Mouse (Mus musculus) neural tube, embryonic 10.5 days (tissue): ENCODE measurements at regions not wholly inside any gene's neighbourhood (a gene's known extent, or its start where the extent isn't known, plus 50 kb on each side); places are given as distances from the start of the nearest gene placed in this dataset.

ENCODE experiments used
- DNase-seq: peaks from one replicate; pipeline ENCODE4 v3.0.0-alpha.2; 2017; ENCODE audit warnings: low spot score; ENCODE audit errors: extremely low spot score

DNA sequence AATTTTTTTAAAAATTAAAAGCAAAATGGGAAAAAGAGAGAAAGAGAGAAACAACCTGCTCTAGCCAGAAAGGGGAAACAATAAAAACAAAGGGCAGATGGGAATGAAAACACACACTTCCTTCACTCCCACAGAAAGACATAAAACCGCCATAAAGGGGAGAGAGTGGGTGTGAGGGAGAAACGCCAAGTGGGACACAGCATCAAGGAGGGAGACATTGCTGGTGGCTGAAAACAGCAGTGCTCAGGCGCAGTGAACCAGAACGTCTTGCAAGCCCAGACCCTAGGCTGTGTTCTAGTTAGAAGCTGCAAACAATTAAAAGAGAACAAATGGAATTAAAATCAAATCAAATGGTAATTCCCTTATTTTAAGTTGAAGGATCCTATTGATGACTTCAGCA, 245.1 kb downstream of the Ube2cbp start:
- DNase-seq = no peak

DNA sequence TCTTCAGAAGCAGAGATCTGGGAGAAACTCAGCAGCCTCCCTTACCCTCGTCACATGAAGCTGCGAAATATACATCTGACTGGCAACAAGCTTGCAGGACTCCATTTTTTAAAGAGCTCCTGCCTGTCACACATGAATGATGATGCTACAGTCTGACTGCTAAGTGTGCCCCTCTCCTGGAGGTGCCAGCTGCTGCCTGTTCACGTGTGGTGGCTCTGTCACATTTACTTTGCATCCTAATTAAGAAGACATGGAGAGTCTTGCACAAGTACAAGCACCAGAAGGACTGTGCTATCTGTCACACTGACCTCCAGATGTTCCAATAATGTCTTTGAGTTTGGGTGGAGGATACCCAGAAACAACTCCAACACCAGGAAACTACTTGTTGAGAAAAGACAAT, 240.2 kb downstream of the Ube2cbp start:
- no peak for DNase-seq

DNA sequence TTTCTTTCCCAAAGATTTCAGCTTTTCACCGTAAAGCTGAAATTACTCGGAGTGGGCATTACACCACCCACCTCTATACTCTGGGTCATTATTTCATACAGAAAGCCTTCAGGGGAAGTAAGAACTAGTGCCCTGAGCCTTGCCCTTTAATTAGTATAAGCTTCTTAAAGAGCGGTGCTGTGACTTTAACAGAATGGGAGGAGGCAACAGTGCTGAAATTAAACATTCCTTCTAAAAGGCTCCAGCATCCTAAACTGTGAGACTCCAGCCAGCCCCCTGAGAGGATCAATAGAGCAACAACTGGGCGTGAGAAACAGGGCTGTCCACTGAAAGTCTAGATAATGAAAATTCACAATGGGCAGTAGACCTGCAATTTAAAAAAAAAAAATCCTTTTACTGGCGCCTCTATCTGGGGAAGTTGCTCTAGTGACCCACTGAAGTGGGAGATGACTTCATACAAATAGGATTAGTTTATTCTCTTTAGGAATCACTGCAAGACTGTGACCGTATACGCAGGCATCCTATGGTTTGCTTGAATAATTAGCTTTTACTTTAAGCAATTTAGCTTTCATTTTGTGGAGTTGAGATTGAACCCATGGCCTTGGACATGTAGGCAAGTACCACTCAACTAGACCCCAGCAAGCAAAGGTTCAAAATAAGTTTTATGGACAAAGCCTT, 233.9 kb downstream of the Ube2cbp start:
- DNase-seq = no peak

DNA sequence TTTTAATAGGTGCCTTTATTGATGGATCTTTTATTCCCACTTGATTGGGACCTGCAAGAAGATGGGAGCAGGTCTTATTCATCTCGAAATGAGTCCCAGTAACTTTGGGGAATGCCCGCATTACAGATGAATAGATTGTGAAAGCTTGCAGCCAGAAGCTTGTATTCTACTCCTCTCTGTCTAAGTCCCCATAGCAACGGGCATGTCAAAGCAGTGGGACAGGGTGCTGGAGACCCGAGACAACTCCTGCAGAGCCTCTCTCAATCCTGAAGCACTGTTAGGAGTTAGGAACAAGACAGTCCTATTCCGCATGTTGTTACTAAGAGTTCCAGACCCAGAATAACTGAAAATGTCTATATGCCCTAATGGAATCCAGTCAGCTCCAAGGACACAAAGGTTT, 233.1 kb downstream of the Ube2cbp start:
- DNase-seq = no peak

DNA sequence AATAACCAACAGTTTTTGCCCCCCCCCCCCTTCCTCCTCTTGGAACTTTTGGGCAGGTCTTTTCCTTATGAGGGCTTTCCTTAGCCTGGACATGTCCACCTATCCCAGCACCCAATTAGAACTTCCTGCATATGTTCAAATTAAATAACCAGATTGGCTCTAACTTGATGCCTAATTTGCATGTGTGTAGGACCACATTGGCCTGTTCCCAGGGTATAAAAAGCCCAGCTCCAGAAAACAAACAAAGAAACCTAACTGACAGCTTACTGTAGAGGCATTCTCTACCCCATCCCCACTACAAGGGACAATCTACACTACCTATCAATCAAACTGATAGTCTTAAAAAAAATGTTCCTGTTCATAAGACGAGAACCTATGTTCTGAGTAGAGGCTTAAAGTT, 232.6 kb downstream of the Ube2cbp start:
- DNase-seq = no peak

DNA sequence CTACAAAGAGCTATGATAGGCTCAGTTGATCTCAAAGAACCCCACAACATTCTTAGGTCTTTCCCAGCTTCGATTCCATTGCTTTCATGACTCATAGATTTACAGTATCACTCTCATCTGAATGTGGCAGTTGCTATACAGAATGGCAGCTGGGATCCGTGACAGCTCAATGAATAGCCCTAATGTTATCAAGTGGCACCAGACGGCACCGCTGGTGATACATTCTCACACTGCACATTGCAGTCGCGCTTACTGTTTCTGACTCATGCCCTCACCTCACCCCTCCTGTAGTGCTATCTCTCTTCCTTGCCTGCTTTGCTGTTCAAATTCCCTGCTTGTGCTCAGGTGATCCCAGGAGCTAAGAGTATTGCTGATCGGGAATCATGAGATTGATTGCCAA, 231.0 kb downstream of the Ube2cbp start:
- DNase-seq = no peak

DNA sequence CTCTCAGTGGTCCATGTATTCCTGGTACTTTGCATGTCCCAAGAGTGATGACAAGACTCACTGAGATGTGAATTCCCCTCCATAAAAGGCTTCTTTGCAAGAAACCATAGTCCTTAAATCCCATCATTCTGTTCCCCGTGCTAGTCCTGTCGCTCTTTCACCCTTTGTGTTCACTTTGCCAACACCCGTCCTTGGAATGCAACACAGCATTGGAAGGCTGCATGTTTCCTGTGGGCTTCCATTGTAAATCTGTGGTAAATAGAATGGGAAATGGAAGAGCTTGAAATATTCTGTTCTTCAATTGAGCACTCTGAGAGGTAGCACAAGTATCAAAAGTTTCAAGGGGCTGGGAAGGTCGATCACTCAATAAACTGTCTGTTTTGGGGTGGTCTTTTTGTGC, 226.1 kb downstream of the Ube2cbp start:
- DNase-seq = no peak

DNA sequence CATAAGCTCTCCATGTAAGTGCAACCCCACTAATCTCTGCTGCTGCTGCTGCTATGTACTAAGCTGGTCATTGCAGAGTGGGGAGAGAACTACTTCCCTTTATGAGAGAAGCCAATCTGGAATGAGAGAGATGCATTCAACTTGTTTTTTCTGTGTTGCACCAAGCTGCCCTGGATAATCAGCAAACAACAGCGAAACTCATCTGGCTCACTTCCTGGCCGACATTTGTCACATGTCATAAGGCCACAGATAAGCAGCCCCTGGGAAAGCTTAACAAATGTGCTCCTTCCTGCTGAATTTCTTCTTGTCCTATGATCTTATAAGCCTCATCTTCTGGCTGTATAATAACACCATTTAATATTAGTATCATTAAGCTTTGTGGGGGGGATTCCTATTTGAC, 224.5 kb downstream of the Ube2cbp start:
- DNase-seq = no peak

DNA sequence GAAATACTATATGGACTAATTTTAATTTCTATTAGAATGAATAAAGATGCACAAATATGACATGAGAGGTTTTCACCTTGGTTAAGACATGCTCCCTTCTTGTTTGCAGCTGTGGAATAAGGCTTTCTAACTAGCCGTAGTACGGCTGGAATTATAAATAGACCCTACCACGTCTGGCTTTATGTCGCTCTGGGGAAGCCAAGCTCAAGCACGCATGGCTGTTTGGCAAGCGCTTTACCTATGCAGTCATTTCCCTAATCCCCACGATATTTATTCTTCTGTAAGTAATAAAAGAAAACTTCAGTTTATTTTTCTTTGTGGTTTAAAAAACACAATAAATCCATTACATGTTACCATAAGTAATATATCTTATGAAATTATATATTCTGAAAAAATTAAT, 223.9 kb downstream of the Ube2cbp start:
- DNase-seq = no peak

DNA sequence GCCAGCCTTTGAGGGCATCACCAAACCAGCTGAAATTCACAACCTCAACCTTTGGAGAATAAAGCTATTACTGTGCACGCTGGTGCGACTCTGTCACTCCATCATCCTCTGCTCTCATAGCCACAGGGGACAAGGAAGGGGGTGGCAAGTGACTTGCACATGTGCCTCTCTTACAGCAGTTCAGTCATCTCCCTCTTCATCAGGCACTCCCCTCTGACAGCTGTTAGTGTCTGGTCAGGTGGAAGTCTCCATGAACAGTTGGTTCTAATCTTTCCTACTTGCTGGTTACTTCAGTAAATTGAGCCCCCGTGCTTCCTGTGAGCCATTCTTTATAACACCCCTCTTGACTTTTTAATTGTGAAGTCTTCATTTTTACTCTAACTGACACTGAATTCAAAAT, 214.6 kb downstream of the Ube2cbp start:
- DNase-seq = no peak

DNA sequence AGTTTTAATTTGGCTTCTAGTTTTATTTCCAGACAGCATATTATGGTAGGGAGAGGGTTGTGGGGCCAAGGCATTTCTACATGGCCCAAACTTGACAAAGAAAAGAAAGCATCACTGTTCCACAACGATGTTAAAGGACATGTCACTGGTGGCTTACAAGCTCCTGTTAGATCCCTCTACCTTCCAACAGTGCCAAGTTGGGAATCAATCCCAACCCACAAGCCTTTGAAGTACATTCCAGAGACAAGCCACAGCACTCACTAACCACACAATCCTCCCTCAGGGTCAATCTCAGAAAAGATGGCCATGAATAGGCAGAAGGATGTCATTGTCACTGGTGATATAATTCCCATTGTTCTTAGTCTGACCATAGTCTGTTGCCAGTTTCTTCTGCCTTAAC, 213.4 kb downstream of the Ube2cbp start:
- no peak for DNase-seq
